Mouse (Mus musculus) cerebellum, postnatal 14 days (tissue): ENCODE measurements at regions not wholly inside any gene's neighbourhood (a gene's known extent, or its start where the extent isn't known, plus 50 kb on each side); places are given as distances from the start of the nearest gene placed in this dataset.
A peak's percentile ranks its signal among the peaks of the same experiment; 100 is the strongest.

Experiments
- DNase-seq, 2 experiments: peaks; one replicate each; pipeline ENCODE4 v3.0.0; 2021; ENCODE audit warnings: mixed read lengths in 2 of 2

- no peak for DNase-seq
Measured at GRCm38 (mm10) chr14:97446793-97447192, 722.8 kb downstream of the Dach1 start.

- no peak for DNase-seq
Measured at GRCm38 (mm10) chr14:97440326-97440725, 729.2 kb downstream of the Dach1 start.

- DNase-seq, result no peak
Measured at GRCm38 (mm10) chr14:97435453-97436233, 733.9 kb downstream of the Dach1 start.

GRCm38 (mm10) chr14:97431221-97431620 lies 738.3 kb downstream of the Dach1 start:
- DNase-seq, result no peak

GRCm38 (mm10) chr14:97403176-97403795 lies 766.3 kb downstream of the Dach1 start:
- peak in 1 of 2 experiments; percentile 2 for DNase-seq

- no peak for DNase-seq
Measured at GRCm38 (mm10) chr14:97396385-97396784, 773.2 kb downstream of the Dach1 start.

GRCm38 (mm10) chr14:97395750-97396377 lies 773.7 kb downstream of the Dach1 start:
- DNase-seq, result no peak

- DNase-seq, result no peak
Measured at GRCm38 (mm10) chr14:97389005-97389404, 780.6 kb downstream of the Dach1 start.

- DNase-seq, result no peak
Measured at GRCm38 (mm10) chr14:97380131-97380530, 789.4 kb downstream of the Dach1 start.

- DNase-seq, result no peak
Measured at GRCm38 (mm10) chr14:97356915-97357314, 812.6 kb downstream of the Dach1 start.

- DNase-seq, result no peak
Measured at GRCm38 (mm10) chr14:97347970-97348369, 821.6 kb downstream of the Dach1 start.

GRCm38 (mm10) chr14:97331388-97331787 lies 812.5 kb upstream of the Klhl1 start:
- peak; percentile 9 to 47 for DNase-seq

- DNase-seq, result no peak
Measured at GRCm38 (mm10) chr14:97329979-97330378, 811.1 kb upstream of the Klhl1 start.

- no peak for DNase-seq
Measured at GRCm38 (mm10) chr14:97293109-97293508, 774.2 kb upstream of the Klhl1 start.

- DNase-seq, result no peak
Measured at GRCm38 (mm10) chr14:97287447-97287846, 768.5 kb upstream of the Klhl1 start.

GRCm38 (mm10) chr14:97258461-97258860 lies 739.6 kb upstream of the Klhl1 start:
- DNase-seq, result no peak
